Mouse (Mus musculus): ENCODE measurements at regions not wholly inside any gene's neighbourhood (a gene's known extent, or its start where the extent isn't known, plus 50 kb on each side); places are given as distances from the start of the nearest gene placed in this dataset.

DNA sequence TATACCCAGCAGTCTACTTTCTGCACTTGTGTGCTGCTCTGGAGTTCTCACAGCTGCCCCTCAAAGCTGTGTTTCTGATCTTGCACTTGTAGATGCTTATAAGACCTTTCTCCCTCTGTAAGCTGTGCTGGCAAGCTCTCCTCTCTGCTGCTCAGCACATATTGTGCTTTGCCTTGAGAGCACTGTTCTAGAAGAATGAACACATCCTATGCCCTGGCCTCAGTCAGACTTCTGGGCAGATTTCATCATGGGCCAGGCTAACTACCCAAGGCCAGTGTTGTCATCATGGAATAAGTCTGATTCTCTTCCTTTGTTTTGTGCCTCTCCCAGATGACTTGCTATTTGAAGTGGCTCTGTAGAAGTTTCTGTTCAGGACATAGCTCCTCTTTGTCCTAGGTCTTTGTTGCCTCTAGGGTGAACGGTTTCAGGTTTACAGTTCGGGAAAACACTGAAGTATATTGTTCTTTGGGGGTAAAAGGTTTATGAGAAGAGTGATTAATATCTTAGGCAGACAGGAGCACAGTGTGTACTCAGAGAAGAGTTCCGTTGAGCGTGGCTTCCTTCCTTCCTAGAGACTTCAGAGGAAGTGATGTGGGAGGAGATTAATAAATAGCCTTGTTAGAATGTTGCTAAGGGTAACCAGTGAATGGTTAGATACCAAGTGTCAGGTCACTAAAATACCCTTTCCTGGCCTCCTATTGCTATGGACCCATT lies 70.8 kb downstream of the Pcdh18 start:
- Histone ChIP-seq H3K4me3 (no peak overlapping the region), H3K36me3 (no peaks in the 10 kb centered on the region), H3K4me1 (peaks cover 7% of the 10 kb centered on the region), H3K9me3 (replicated peaks) (no peaks in the 10 kb centered on the region), H3K27ac (peak overlapping the region; percentile 30; the same call in 1 of the 2 replicates), H3K27me3 (ENCODE audit: low read depth, poor library complexity, severe bottlenecking) (no peaks in the 10 kb centered on the region)
- DNase-seq (ENCODE audit: low spot score): no peak
- WGBS: 71% methylated on average over 4 of the region's 4 CpGs

DNA sequence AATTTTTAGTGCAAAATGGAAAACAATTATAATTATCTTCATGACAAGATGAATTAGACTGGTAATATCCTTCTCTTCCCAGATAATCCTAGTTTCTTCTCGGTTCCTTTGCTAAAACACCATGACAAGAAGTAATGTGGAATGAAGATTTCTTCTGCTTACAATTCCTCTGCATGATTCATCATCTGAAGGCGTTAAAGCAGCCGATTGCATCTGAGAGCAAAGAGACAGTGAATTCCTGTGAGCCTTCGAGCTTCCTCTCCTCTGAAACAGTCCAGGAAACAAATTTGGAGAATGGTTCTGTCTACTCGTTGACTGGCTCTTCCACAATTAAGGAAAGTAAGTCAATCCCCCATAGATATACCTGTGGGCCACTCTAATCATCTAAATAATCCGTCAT lies 82.2 kb downstream of the Pcdh18 start:
- H3K4me3 ChIP-seq: no peak overlapping the region
- 90% methylated on average over 6 of the region's 6 CpGs for WGBS
- H3K9me3 ChIP-seq (replicated peaks): no peaks in the 10 kb centered on the region
- no peaks in the 10 kb centered on the region for H3K4me1 ChIP-seq
- no peaks in the 10 kb centered on the region for H3K36me3 ChIP-seq
- H3K27ac ChIP-seq: no peak overlapping the region
- DNase-seq (ENCODE audit: low spot score): no peak
- H3K27me3 ChIP-seq (ENCODE audit: low read depth, poor library complexity, severe bottlenecking): no peaks in the 10 kb centered on the region

DNA sequence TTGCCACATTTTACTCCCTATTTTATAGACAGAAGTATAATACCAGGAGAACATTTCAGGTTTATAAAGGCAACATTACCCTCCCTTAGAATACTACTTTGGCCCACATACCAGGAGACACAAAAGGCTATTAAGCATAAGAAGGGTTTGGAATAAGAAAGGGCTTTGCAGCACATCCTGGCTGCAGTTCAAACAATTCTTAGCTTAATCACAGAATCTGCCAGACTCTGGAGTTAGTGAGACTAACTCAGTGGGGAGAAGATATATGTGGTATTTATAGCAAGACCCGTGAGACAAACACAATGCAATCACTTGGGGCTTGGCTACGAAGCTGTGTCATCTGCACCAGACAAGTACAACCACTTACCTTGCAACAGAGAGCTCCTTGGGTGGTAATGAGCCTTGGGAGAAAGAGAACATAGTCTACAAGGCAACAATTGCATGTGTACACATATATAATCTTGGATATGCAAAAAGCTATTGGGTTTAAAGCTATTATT lies 84.4 kb downstream of the Pcdh18 start:
- 73% methylated on average over 2 of the region's 2 CpGs for WGBS
- Histone ChIP-seq H3K27ac (no peak overlapping the region), H3K4me3 (no peak overlapping the region), H3K9me3 (replicated peaks) (no peaks in the 10 kb centered on the region), H3K4me1 (no peaks in the 10 kb centered on the region), H3K36me3 (no peaks in the 10 kb centered on the region), H3K27me3 (ENCODE audit: low read depth, poor library complexity, severe bottlenecking) (no peaks in the 10 kb centered on the region)
- DNase-seq (ENCODE audit: low spot score): no peak

DNA sequence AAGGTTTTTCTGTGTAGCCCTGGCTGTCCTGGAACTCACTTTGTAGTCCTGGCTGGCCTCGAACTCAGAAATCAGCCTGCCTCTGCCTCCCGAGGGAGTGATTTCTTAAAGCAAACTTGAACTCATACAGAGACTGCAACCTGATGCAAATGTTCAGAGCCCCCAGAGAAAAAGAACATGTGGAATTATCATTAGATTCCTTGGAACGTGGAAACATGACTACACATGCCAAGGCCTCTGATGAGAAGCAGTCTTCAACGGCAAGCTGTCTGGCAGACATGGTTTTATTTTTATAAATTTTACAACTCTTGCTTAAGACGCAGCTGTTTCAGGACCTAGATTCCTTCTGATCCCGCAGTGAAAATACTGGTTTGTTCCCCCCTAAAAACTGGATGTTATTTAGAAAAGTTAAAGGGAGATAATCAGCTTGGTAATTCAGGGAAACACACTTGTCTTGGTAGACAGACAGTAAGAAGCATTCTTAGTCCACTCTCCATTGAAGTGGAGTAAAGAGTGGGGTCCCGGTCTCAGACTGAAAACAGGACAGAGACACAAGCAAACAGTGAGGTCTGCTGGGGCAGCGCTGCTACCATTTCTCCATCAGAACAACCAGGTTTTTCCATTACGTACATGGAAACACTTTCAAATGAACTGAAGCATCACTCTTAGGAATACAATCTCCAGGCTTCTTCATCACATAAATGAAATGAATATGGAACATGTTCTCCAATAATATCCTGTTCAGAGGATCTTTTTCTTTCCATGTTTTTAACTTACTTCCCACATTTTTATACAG lies 89.4 kb downstream of the Pcdh18 start:
- 92% methylated on average over 9 of the region's 9 CpGs for WGBS
- Histone ChIP-seq H3K9me3 (replicated peaks) (no peaks in the 10 kb centered on the region), H3K27me3 (ENCODE audit: low read depth, poor library complexity, severe bottlenecking) (no peaks in the 10 kb centered on the region), H3K36me3 (no peaks in the 10 kb centered on the region), H3K4me1 (no peaks in the 10 kb centered on the region), H3K4me3 (no peak overlapping the region), H3K27ac (no peak overlapping the region)
- no peak for DNase-seq (ENCODE audit: low spot score)

DNA sequence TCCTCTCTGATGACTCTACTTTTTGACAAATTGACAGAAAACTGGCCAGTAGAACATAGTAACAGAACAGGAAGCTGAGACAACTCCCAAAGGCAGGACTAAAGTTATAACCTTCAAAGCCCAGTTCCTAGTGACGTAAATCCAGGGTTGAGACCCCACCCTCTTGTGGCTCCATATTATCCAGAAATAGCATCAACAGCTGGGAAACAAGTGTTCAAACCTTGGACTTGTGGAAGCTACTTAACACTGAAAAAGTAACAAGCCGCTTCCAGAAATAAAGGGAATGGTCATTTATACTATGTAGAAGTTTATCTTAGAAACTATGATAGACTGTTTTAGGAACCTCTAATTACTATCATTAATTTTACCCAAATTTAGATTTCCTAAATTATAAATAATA lies 90.6 kb downstream of the Pcdh18 start:
- Histone ChIP-seq H3K27ac (no peak overlapping the region), H3K27me3 (ENCODE audit: low read depth, poor library complexity, severe bottlenecking) (no peaks in the 10 kb centered on the region), H3K9me3 (replicated peaks) (no peaks in the 10 kb centered on the region), H3K4me3 (no peak overlapping the region), H3K36me3 (no peaks in the 10 kb centered on the region), H3K4me1 (no peaks in the 10 kb centered on the region)
- DNase-seq (ENCODE audit: low spot score): no peak
- 92% methylated on average over 2 of the region's 2 CpGs for WGBS

DNA sequence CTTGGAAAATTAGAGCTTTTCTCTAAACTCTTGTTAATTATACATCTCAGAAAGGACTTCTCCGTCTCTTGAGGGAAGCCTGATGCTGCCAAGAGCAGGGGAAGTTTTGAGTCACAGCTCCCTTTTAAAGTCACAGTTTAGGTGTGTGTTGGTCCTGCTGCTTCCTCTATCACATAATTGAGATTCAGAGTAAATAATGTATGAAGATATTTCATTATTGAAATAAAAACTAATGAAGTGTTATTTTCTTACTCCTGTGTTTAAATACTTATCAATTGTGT lies 108.3 kb downstream of the Pcdh18 start:
- no peak overlapping the region for H3K4me3 ChIP-seq
- no peaks in the 10 kb centered on the region for H3K36me3 ChIP-seq
- H3K27me3 ChIP-seq (ENCODE audit: low read depth, poor library complexity, severe bottlenecking): no peaks in the 10 kb centered on the region
- DNase-seq (ENCODE audit: low spot score): no peak
- H3K4me1 ChIP-seq: no peaks in the 10 kb centered on the region
- no peak overlapping the region for H3K27ac ChIP-seq
- no peaks in the 10 kb centered on the region for H3K9me3 ChIP-seq (replicated peaks)
- 54% methylated on average over 1 of the region's 1 CpGs for WGBS

DNA sequence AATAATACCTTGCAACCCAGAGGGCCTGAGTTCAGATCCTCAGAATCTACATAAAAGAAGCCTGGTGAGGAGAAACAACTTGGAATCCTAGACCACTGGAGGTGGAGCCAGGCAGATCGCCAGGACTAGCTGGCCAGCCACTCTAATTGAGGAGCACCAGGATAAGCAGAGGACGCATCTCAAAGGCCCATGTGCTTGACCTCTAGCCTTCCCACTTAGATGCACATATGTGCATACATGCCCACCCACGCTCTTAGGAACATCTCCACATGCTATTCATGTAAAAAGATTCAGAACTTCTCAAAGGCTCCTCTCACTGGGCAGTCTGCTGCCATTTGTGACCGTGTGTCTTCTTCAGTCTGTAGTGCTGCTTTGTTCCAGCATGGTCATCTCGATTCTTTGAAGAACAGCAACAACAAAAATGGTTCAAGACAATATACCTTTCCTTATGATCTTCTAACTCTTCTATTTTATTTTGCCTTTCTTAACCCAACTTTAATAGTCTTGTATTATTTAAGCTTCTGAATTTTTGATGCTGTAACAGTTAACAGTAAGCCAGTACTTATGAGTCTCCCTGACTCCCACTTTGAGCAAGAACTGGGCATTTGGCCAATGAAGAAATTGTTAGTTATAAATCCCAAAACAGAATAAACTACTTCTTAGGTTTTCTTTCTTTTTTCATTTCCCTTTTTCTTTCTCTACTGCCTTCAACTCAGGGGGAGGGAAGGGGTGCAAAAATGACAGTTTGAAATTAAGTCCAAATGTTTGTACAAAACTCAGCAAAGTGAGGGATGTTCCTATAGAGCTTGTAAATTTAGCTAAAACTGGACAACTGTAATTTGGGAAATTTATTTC lies 108.9 kb downstream of the Pcdh18 start:
- H3K27ac ChIP-seq: no peak overlapping the region
- no peaks in the 10 kb centered on the region for H3K9me3 ChIP-seq (replicated peaks)
- H3K27me3 ChIP-seq (ENCODE audit: low read depth, poor library complexity, severe bottlenecking): no peaks in the 10 kb centered on the region
- WGBS: 83% methylated on average over 5 of the region's 5 CpGs
- DNase-seq (ENCODE audit: low spot score): no peak
- no peaks in the 10 kb centered on the region for H3K4me1 ChIP-seq
- H3K36me3 ChIP-seq: no peaks in the 10 kb centered on the region
- H3K4me3 ChIP-seq: no peak overlapping the region

DNA sequence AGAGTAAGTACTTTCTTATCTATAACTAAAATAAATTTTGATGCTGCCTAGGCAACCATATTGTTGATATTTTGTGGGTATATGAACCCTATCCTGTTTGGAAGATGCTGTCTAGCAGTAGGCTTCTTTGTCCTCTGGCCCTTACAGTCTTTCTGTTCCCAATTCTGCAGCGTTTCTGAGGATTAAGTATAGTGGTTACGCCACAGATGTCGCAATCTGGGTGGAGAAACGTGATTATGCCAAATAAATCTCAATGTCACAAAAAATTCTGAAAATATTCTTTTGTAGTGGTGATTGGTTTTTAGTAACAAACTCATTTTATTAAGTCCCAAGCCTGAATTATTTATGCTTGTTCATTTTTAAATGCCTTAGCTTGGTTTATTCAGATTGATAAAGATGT lies 112.1 kb downstream of the Pcdh18 start:
- no peaks in the 10 kb centered on the region for H3K9me3 ChIP-seq (replicated peaks)
- no peak overlapping the region for H3K27ac ChIP-seq
- H3K36me3 ChIP-seq: no peaks in the 10 kb centered on the region
- WGBS: 89% methylated on average over 4 of the region's 4 CpGs
- H3K4me3 ChIP-seq: no peak overlapping the region
- H3K27me3 ChIP-seq (ENCODE audit: low read depth, poor library complexity, severe bottlenecking): no peaks in the 10 kb centered on the region
- DNase-seq (ENCODE audit: low spot score): no peak
- H3K4me1 ChIP-seq: peaks cover 15% of the 10 kb centered on the region

DNA sequence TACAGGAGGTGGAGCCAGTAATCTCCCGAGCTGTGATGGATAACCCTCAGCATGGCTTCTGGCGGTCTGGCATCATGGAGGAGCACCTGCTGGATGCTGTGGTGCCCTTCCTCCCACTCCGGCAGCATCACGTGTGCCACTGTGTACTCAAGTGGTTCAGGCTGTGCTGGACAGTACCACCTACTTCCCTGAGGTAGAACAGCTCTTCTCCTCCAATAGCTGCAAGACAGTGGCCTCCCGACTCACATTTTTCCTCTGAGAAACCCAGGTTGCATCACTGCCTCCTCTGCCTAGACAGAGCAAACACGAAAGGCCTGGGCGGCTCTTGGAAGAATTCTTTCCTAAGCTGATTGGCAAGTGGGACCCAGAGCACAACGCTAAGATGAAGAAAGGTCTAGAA lies 113.3 kb downstream of the Pcdh18 start:
- Histone ChIP-seq H3K4me3 (no peak overlapping the region), H3K4me1 (peaks cover 15% of the 10 kb centered on the region), H3K36me3 (no peaks in the 10 kb centered on the region), H3K27me3 (ENCODE audit: low read depth, poor library complexity, severe bottlenecking) (no peaks in the 10 kb centered on the region), H3K27ac (peak overlapping the region; percentile 71), H3K9me3 (replicated peaks) (no peaks in the 10 kb centered on the region)
- no peak for DNase-seq (ENCODE audit: low spot score)
- 92% methylated on average over 8 of the region's 8 CpGs for WGBS

DNA sequence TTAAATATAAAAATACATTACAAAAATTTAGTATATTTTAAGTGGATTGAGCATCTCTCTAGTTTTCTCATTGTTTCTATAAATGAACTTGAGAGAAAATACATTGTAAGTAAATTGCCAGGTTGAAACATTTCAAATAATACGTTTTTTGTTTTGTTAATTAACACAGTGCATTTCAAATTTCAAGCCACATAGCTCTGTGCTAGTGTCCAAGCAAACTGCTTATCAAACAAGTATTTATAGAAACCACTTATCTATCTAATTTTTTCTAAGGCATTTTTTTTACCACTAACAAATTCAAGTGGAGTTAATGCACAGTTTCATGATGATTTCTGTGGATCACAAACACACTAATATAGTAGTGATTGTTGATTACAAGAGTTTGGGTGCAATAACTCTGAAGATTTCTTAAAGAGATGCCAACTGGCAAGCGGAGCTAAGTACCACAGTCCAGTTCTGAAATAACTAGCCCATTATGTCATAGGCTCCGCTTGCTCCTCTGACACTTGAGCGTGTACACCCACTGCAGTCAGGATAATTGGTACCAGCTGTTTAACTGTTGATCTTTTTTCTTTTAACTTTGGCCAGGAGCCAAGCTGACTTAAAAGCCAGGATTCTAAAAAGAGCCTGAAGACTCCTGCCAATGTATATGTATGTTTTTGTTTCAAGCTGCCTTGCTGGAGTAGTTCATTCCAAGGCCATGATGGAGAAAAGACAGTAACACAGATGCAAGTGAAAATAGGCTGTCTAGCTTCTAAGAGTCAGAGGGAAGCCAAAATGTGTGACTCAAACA lies 115.0 kb downstream of the Pcdh18 start:
- peaks cover 15% of the 10 kb centered on the region for H3K4me1 ChIP-seq
- H3K27me3 ChIP-seq (ENCODE audit: low read depth, poor library complexity, severe bottlenecking): no peaks in the 10 kb centered on the region
- no peaks in the 10 kb centered on the region for H3K36me3 ChIP-seq
- no peak overlapping the region for H3K4me3 ChIP-seq
- H3K27ac ChIP-seq: peak overlapping the region; percentile 50; the same call in 1 of the 2 replicates
- peak; percentile 34 for DNase-seq (ENCODE audit: low spot score)
- H3K9me3 ChIP-seq (replicated peaks): no peaks in the 10 kb centered on the region
- 19% methylated on average over 4 of the region's 4 CpGs for WGBS

DNA sequence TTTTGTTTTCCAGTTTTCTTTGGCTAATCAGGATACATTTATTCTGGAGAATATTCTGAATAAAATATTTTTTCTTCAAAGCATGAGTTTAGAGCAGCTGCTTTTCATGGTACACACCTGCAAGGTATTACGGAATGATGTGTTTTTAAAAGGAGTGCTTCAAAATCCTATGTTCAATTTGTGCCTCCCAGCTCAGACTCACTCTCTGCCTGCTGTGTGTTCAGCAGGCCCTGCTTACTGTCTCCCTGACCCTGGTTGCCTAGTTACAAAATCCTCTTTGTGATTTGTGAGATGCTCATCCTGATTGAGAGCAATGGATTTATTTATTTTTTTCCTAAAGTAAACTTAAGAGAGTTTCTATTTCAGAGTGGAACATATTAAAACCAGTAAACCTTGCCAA lies 115.7 kb downstream of the Pcdh18 start:
- Histone ChIP-seq H3K27me3 (ENCODE audit: low read depth, poor library complexity, severe bottlenecking) (no peaks in the 10 kb centered on the region), H3K4me3 (no peak overlapping the region), H3K9me3 (replicated peaks) (no peaks in the 10 kb centered on the region), H3K27ac (peak overlapping the region; percentile 36; the same call in 1 of the 2 replicates), H3K4me1 (peaks cover 19% of the 10 kb centered on the region), H3K36me3 (no peaks in the 10 kb centered on the region)
- WGBS: 76% methylated on average over 1 of the region's 1 CpGs
- DNase-seq (ENCODE audit: low spot score): no peak

DNA sequence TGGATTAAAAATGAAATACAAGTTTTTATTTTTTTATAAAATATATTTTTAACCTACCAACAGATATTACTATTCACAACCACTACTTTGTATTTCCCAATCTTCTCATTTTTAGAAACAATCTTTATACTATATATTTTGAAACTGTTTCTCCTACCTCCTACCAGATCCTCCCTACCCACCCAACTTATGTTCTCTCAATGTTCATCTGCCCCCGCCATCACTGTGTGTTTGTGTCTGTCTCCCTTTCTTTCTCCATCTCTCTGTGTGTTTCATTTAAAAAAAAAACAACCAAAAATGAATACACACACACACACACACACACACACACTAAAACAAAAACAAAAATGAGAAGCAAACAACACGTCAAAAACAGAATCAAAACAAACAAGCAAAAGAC lies 118.5 kb downstream of the Pcdh18 start:
- Histone ChIP-seq H3K36me3 (no peaks in the 10 kb centered on the region), H3K27me3 (ENCODE audit: low read depth, poor library complexity, severe bottlenecking) (no peaks in the 10 kb centered on the region), H3K4me1 (peaks cover 20% of the 10 kb centered on the region), H3K27ac (no peak overlapping the region), H3K9me3 (replicated peaks) (no peaks in the 10 kb centered on the region), H3K4me3 (no peak overlapping the region)
- no peak for DNase-seq (ENCODE audit: low spot score)
- 90% methylated on average over 2 of the region's 2 CpGs for WGBS
